Mouse (Mus musculus) layer of hippocampus, adult 11-12 months (tissue): Measurements from ENCODE around the gene Atp8b3.

ENCODE experiments used
- DNase-seq: peaks from one replicate; pipeline ENCODE4 v3.0.0; 2022; ENCODE audit warnings: low spot score

The Atp8b3 gene

GRCm38 (mm10) chr10:80523299-80523698, 15.6 kb downstream of the Atp8b3 start:
- DNase-seq: no peak

- DNase-seq: no peak
These were observed 19.6 kb downstream of the Atp8b3 start for GRCm38 (mm10) chr10:80519287-80519686.

GRCm38 (mm10) chr10:80513739-80514138, 25.2 kb downstream of the Atp8b3 start:
- no peak for DNase-seq

GRCm38 (mm10) chr10:80510273-80510660, 28.7 kb downstream of the Atp8b3 start:
- no peak for DNase-seq

GRCm38 (mm10) chr10:80509412-80510272, 29.3 kb downstream of the Atp8b3 start:
- DNase-seq: peak; percentile 82

- peak; percentile 47 for DNase-seq
These were observed 32.7 kb downstream of the Atp8b3 start for GRCm38 (mm10) chr10:80506222-80506621.

- no peak for DNase-seq
These were observed 34.2 kb downstream of the Atp8b3 start for GRCm38 (mm10) chr10:80504724-80505123.

- DNase-seq: no peak
These were observed 35.2 kb downstream of the Atp8b3 start for GRCm38 (mm10) chr10:80503599-80504220.

- DNase-seq: no peak
These were observed 36.1 kb downstream of the Atp8b3 start for GRCm38 (mm10) chr10:80502819-80503314.

- DNase-seq: no peak
These were observed 36.6 kb downstream of the Atp8b3 start for GRCm38 (mm10) chr10:80502291-80502690.

GRCm38 (mm10) chr10:80496421-80496820, 42.5 kb downstream of the Atp8b3 start:
- DNase-seq: no peak

- no peak for DNase-seq
These were observed 43.0 kb downstream of the Atp8b3 start for GRCm38 (mm10) chr10:80495901-80496300.

GRCm38 (mm10) chr10:80494732-80495131, 44.2 kb downstream of the Atp8b3 start, which contains the start of gene Onecut3:
Gene Onecut3, plus strand, starts transcription at chr10:80494835.
- no peak for DNase-seq

GRCm38 (mm10) chr10:80490051-80490450, 48.9 kb downstream of the Atp8b3 start:
- no peak for DNase-seq

GRCm38 (mm10) chr10:80486862-80487379, 52.0 kb downstream of the Atp8b3 start:
- DNase-seq: no peak

- no peak for DNase-seq
These were observed 57.9 kb downstream of the Atp8b3 start for GRCm38 (mm10) chr10:80481002-80481401.

GRCm38 (mm10) chr10:80478531-80478930, 60.4 kb downstream of the Atp8b3 start:
- no peak for DNase-seq

- DNase-seq: peak; percentile 89
These were observed 63.5 kb downstream of the Atp8b3 start for GRCm38 (mm10) chr10:80475290-80475959.
